Mouse (Mus musculus) liver, embryonic 14.5 days (tissue): ENCODE measurements around the gene Asb18. TPM values are rescaled to one million over a fixed set of nuclear protein-coding genes. Genes with fewer than 3 reads are reported as not detected.

ENCODE experiments used
- ATAC-seq: fragments of 200-750 bp; cut with Nextera tagmentation; 2 replicates; pipeline ENCODE4 v1.8.0; 2017; ENCODE audit warnings: moderate number of reproducible peaks, mild to moderate bottlenecking, moderate library complexity; ENCODE audit not compliant: insufficient read depth
- DNase-seq, 3 experiments: peaks; one replicate each; pipeline ENCODE4 v3.0.0-alpha.2; 2012 to 2013; ENCODE audit warnings: low read depth in 3 of 3, low spot score in 3 of 3
- H3K27ac ChIP-seq: fragments of 300-500 bp; sonication (generic); 2 replicates; pipeline ENCODE4 v1.5.1; 2014; ENCODE audit warnings: moderate library complexity, mild to moderate bottlenecking, control low read depth, inconsistent platforms
- H3K27me3 ChIP-seq: fragments of 300-500 bp; sonication (generic); 2 replicates; pipeline ENCODE4 v1.6.1; 2014; ENCODE audit warnings: mild to moderate bottlenecking, low read length, moderate library complexity; ENCODE audit not compliant: control insufficient read depth, insufficient read depth
- H3K36me3 ChIP-seq: fragments of 300-500 bp; sonication (generic); replicated peaks from 2 replicates; pipeline ENCODE4 v1.6.1; 2014; ENCODE audit warnings: low read depth; ENCODE audit not compliant: control insufficient read depth, insufficient read depth
- H3K4me1 ChIP-seq, 2 experiments: fragments of 200-500 bp in 1 of 2; fragments of 300-500 bp in 1 of 2; sonication (generic) in 1 of 2; replicated peaks; 2 replicates each; pipeline ENCODE4 v1.6.1; 2012 to 2014; ENCODE audit warnings: antibody characterized with exemption in 1 of 2, inconsistent platforms in 1 of 2, low read length in 1 of 2; ENCODE audit not compliant: control insufficient read depth in 2 of 2, insufficient read depth in 2 of 2
- H3K4me2 ChIP-seq: fragments of 300-500 bp; sonication (generic); 2 replicates; pipeline ENCODE4 v1.6.1; 2014; ENCODE audit warnings: low read depth, mild to moderate bottlenecking, control low read depth, moderate library complexity
- H3K4me3 ChIP-seq, 2 experiments: fragments of 200-500 bp in 1 of 2; fragments of 300-500 bp in 1 of 2; sonication (generic) in 1 of 2; 2 replicates each; pipeline ENCODE4 v1.5.1; 2012 to 2014; ENCODE audit warnings: low read depth in 2 of 2, low read length in 2 of 2, mild to moderate bottlenecking in 2 of 2, control low read depth in 1 of 2, inconsistent platforms in 1 of 2, moderate library complexity in 1 of 2; ENCODE audit not compliant: insufficient read depth in 1 of 2
- H3K9ac ChIP-seq: fragments of 300-500 bp; sonication (generic); replicated peaks from 2 replicates; pipeline ENCODE4 v1.6.1; 2014; ENCODE audit warnings: mild to moderate bottlenecking, control low read depth, moderate library complexity
- H3K9me3 ChIP-seq: fragments of 300-500 bp; sonication (generic); 2 replicates; pipeline ENCODE4 v1.6.1; 2016; ENCODE audit warnings: low read length, mixed read lengths; ENCODE audit not compliant: control insufficient read depth
- CTCF ChIP-seq: IDR thresholded peaks from 2 replicates; pipeline ENCODE4 v1.5.1; 2016; ENCODE audit warnings: antibody characterized with exemption, low read depth, control low read depth
- EP300 ChIP-seq: IDR thresholded peaks from 2 replicates; pipeline ENCODE4 v1.6.1; 2016; ENCODE audit warnings: antibody characterized with exemption, low read depth
- WGBS: fragments of 180-500 bp; shearing (Covaris S2); extraction: QIAGEN DNeasy Blood & Tissue Kit; methylation state at CpG from one replicate; pipeline ENCODE4 v1.1.7; 2014; ENCODE audit not compliant: insufficient replicate concordance; 5-methylcytosine and 5-hydroxymethylcytosine counted together
- polyA plus RNA-seq, 2 experiments: library from polyadenylated mRNA; depleted of rRNA in 1 of 2; stranded (reverse) in 1 of 2; unstranded in 1 of 2; fragments of >200 nt; fragmentation: Nextera tagmentation in 1 of 2; extraction: Ambion mirVana in 1 of 2; gene quantifications; 2 replicates each; pipeline versions ENCODE4 v1.2.1 to v1.2.3; 2012 to 2014

Gene Asb18
- polyA plus RNA-seq, 2 experiments: not detected

GRCm38 (mm10) chr1:90013273-90013672, 1.2 kb downstream of the Asb18 start:
- Histone ChIP-seq H3K9me3 (no peaks in the 10 kb centered on the region), H3K27me3 (no peaks in the 10 kb centered on the region), H3K4me2 (no peak overlapping the region), H3K9ac (no peak overlapping the region), H3K4me1 (no peaks in the 10 kb centered on the region), H3K4me3 (no peak overlapping the region), H3K36me3 (no peaks in the 10 kb centered on the region), H3K27ac (no peak overlapping the region)
- TF ChIP-seq CTCF (no peak; the same call in 1 of the 2 replicates), EP300 (no peak)
- ATAC-seq (no peak), DNase-seq (no peak)
- 63% methylated on average over 5 of the region's 5 CpGs for WGBS

GRCm38 (mm10) chr1:90012850-90013249, 1.6 kb downstream of the Asb18 start:
- no peak overlapping the region for H3K9ac ChIP-seq
- no peaks in the 10 kb centered on the region for H3K9me3 ChIP-seq
- WGBS: 54% methylated on average over 7 of the region's 7 CpGs
- no peak overlapping the region for H3K4me3 ChIP-seq
- no peak overlapping the region for H3K27ac ChIP-seq
- TF ChIP-seq CTCF: peak; percentile 44; the same call in 1 of the 2 replicates
- no peak for TF ChIP-seq EP300
- no peak overlapping the region for H3K4me2 ChIP-seq
- DNase-seq (peak in 1 of 3 experiments; percentile 11), ATAC-seq (no peak)
- H3K4me1 ChIP-seq: no peaks in the 10 kb centered on the region
- H3K27me3 ChIP-seq: no peaks in the 10 kb centered on the region
- no peaks in the 10 kb centered on the region for H3K36me3 ChIP-seq

- Histone ChIP-seq H3K4me1 (no peaks in the 10 kb centered on the region), H3K4me3 (no peak overlapping the region), H3K36me3 (no peaks in the 10 kb centered on the region), H3K9me3 (no peaks in the 10 kb centered on the region), H3K4me2 (no peak overlapping the region), H3K27ac (no peak overlapping the region), H3K9ac (no peak overlapping the region; the same call in 1 of the 2 replicates), H3K27me3 (no peaks in the 10 kb centered on the region)
- whole genome bisulfite sequencing: 48% methylated on average over 3 of the region's 3 CpGs
- DNase-seq (no peak), ATAC-seq (no peak)
- no peak for TF ChIP-seq EP300
- TF ChIP-seq CTCF: no peak
These were observed 2.3 kb downstream of the Asb18 start for GRCm38 (mm10) chr1:90012168-90012567.

GRCm38 (mm10) chr1:90010077-90010476, 4.4 kb downstream of the Asb18 start:
- Histone ChIP-seq H3K9ac (no peak overlapping the region), H3K4me3 (no peak overlapping the region), H3K4me1 (no peaks in the 10 kb centered on the region), H3K4me2 (no peak overlapping the region), H3K9me3 (no peaks in the 10 kb centered on the region), H3K36me3 (no peaks in the 10 kb centered on the region), H3K27me3 (no peaks in the 10 kb centered on the region), H3K27ac (no peak overlapping the region)
- TF ChIP-seq CTCF: no peak
- no peak for TF ChIP-seq EP300
- no peak for ATAC-seq
- WGBS: 44% methylated on average over 1 of the region's 1 CpGs
- DNase-seq: no peak

- Histone ChIP-seq H3K36me3 (no peaks in the 10 kb centered on the region), H3K9me3 (no peaks in the 10 kb centered on the region), H3K4me3 (no peak overlapping the region), H3K4me1 (no peaks in the 10 kb centered on the region), H3K27ac (no peak overlapping the region), H3K27me3 (no peaks in the 10 kb centered on the region), H3K4me2 (no peak overlapping the region), H3K9ac (no peak overlapping the region)
- DNase-seq (no peak), ATAC-seq (no peak)
- no peak for TF ChIP-seq EP300
- no peak for TF ChIP-seq CTCF
- 46% methylated on average over 3 of the region's 3 CpGs for WGBS
These were observed 5.3 kb downstream of the Asb18 start for GRCm38 (mm10) chr1:90009188-90009587.
